ENCODE assay signal across 8 mouse cellular contexts in the genomic region with DNA sequence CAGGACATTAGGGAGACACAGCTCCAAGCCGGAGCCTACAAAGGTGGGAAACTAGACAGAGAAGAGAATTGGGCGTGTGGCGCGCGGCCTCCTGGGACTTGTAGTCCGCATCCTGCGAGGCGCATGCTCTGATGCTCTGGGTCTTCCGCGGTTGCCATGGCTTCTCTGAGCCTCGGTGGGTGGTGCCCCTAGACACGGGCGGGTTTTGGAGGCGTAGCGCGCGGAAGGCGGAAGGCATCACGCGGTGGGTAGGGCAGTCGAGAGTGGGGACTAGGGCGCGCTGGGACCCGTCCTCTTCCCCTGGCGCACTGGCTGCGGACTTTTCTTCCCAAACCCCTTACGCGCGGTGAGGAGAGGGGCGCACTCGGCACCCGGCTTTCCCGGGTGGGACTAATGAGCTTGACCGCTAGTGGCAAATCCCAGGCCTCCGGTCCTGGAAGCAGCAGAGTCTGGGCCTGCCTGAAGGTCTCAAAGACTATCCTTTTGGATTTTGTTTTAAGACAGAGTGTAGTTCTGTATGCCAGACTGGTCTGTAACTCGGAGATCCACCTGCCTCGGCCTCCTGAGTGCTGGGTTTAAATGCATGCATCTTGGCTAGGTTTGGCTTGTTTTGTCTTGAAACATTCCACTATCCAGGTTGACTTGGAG. TPM values are rescaled to one million over a fixed set of nuclear protein-coding genes. Genes with fewer than 3 reads are reported as not detected.
DNase-seq lines count a peak whose midpoint lies in the region; ATAC-seq and TF ChIP-seq lines count a peak whose summit lies in the region.

Lsm10 (plus strand) TSS at position 160 of the 648 bp plus-strand sequence.

- ATAC-seq in CD4-positive, CD25-positive, alpha-beta regulatory T cell, adult 4 months: peak; percentile 100
- peak; percentile 99 for ATAC-seq in heart, embryonic 15.5 days (replicated peaks; ENCODE audit: insufficient number of reproducible peaks, insufficient read depth, low FRiP score, low read depth)
- peak; percentile 98 for ATAC-seq in liver, embryonic 14.5 days (ENCODE audit: insufficient read depth)
- ATAC-seq in neural tube, embryonic 11.5 days (ENCODE audit: insufficient read depth, low FRiP score, low TSS enrichment): peak; percentile 95
- ATAC-seq in stomach, postnatal 0 days (ENCODE audit: low FRiP score, low TSS enrichment): peak; percentile 98

- H3K9me3 ChIP-seq in forebrain, embryonic 10.5 days: no peaks in the 10 kb centered on the region
- no peaks in the 10 kb centered on the region for H3K9me3 ChIP-seq in heart, embryonic 15.5 days (replicated peaks)
- no peaks in the 10 kb centered on the region for H3K9me3 ChIP-seq in liver, embryonic 14.5 days (ENCODE audit: control insufficient read depth, low read length)
- H3K9me3 ChIP-seq in neural tube, embryonic 11.5 days (ENCODE audit: control insufficient read depth, low read length): no peaks in the 10 kb centered on the region
- no peaks in the 10 kb centered on the region for H3K9me3 ChIP-seq in stomach, postnatal 0 days (ENCODE audit: control insufficient read depth, low read length)

- peak within 1 kb of the TSS; percentile 70 for H3K4me2 ChIP-seq in heart, embryonic 15.5 days
- H3K4me2 ChIP-seq in liver, embryonic 14.5 days (ENCODE audit: low read depth): peak within 1 kb of the TSS; percentile 91
- H3K4me2 ChIP-seq in neural tube, embryonic 11.5 days (ENCODE audit: low read depth): peak within 1 kb of the TSS; percentile 67
- peak within 1 kb of the TSS; percentile 63 for H3K4me2 ChIP-seq in stomach, postnatal 0 days (replicated peaks; ENCODE audit: low read depth)

- peaks cover 21% of the 10 kb centered on the region for H3K4me1 ChIP-seq in forebrain, embryonic 10.5 days
- H3K4me1 ChIP-seq in heart, embryonic 15.5 days (replicated peaks): peaks cover 39% of the 10 kb centered on the region
- H3K4me1 ChIP-seq in liver, embryonic 14.5 days (replicated peaks; ENCODE audit: control insufficient read depth in 2 of 2, insufficient read depth in 2 of 2, low read length in 1 of 2): peaks cover 26 to 34% of the 10 kb centered on the region in 2 experiments
- H3K4me1 ChIP-seq in neural tube, embryonic 11.5 days (ENCODE audit: control insufficient read depth, insufficient read depth, low read length): no peaks in the 10 kb centered on the region
- 0 out of 2 replicates have a peak, but pooled peaks cover 3% of the 10 kb centered on the region for H3K4me1 ChIP-seq in stomach, postnatal 0 days (replicated peaks; ENCODE audit: control insufficient read depth, insufficient read depth)

- no peaks in the 10 kb centered on the region for H3K27me3 ChIP-seq in forebrain, embryonic 10.5 days (ENCODE audit: poor library complexity, severe bottlenecking)
- H3K27me3 ChIP-seq in heart, embryonic 15.5 days: no peaks in the 10 kb centered on the region
- H3K27me3 ChIP-seq in liver, embryonic 14.5 days (ENCODE audit: control insufficient read depth, insufficient read depth, low read length): no peaks in the 10 kb centered on the region
- no peaks in the 10 kb centered on the region for H3K27me3 ChIP-seq in neural tube, embryonic 11.5 days (ENCODE audit: control insufficient read depth, insufficient read depth, low read length)
- no peaks in the 10 kb centered on the region for H3K27me3 ChIP-seq in stomach, postnatal 0 days (ENCODE audit: control insufficient read depth, insufficient read depth, low read length)

- peak; percentile 85 for DNase-seq in c-Kit-negative CD71-positive TER-119-positive erythroid progenitor cells, embryonic 14.5 days (ENCODE audit: low read depth, low spot score)
- DNase-seq in forebrain, embryonic 10.5 days (ENCODE audit: extremely low spot score, low spot score): peak; percentile 97
- DNase-seq in kidney, postnatal 25 days: peak; percentile 97 to 98
- DNase-seq in liver, embryonic 14.5 days (ENCODE audit: low read depth in 3 of 3, low spot score in 3 of 3): peak; percentile 92 to 94 (median 93)
- DNase-seq in neural tube, embryonic 11.5 days (ENCODE audit: low spot score): peak; percentile 95
- peak; percentile 95 for DNase-seq in stomach, postnatal 0 days (ENCODE audit: low spot score)

- peaks cover 32% of the 10 kb centered on the region for H3K36me3 ChIP-seq in forebrain, embryonic 10.5 days (replicated peaks)
- H3K36me3 ChIP-seq in heart, embryonic 15.5 days: 0 out of 2 replicates have a peak, but pooled peaks cover 3% of the 10 kb centered on the region
- H3K36me3 ChIP-seq in liver, embryonic 14.5 days (replicated peaks; ENCODE audit: control insufficient read depth, insufficient read depth, low read depth): peaks cover 3% of the 10 kb centered on the region
- no peaks in the 10 kb centered on the region for H3K36me3 ChIP-seq in neural tube, embryonic 11.5 days (ENCODE audit: control insufficient read depth, insufficient read depth, low read length)
- H3K36me3 ChIP-seq in stomach, postnatal 0 days (ENCODE audit: control insufficient read depth, insufficient read depth, low read length): no peaks in the 10 kb centered on the region

- TF ChIP-seq EP300 in liver, embryonic 14.5 days (IDR thresholded peaks at IDR 0.05; ENCODE audit: low read depth): no peak
- TF ChIP-seq EP300 in stomach, postnatal 0 days (optimal IDR thresholded peaks at IDR 0.05): no peak

- peak within 1 kb of the TSS; percentile 93 for H3K27ac ChIP-seq in forebrain, embryonic 10.5 days
- H3K27ac ChIP-seq in heart, embryonic 15.5 days: peak within 1 kb of the TSS; percentile 82
- H3K27ac ChIP-seq in liver, embryonic 14.5 days: peak within 1 kb of the TSS; percentile 64
- H3K27ac ChIP-seq in neural tube, embryonic 11.5 days (ENCODE audit: low read depth, low read length): no peak within 1 kb of the TSS
- H3K27ac ChIP-seq in stomach, postnatal 0 days (replicated peaks): peak within 1 kb of the TSS; percentile 80

- 4% methylated on average over 37 of the region's 37 CpGs for WGBS in forebrain, embryonic 10.5 days
- 2% methylated on average over 37 of the region's 37 CpGs for WGBS in heart, embryonic 15.5 days
- WGBS in liver, embryonic 14.5 days (ENCODE audit: insufficient replicate concordance): 2% methylated on average over 36 of the region's 37 CpGs
- WGBS in neural tube, embryonic 11.5 days: 4% methylated on average over 36 of the region's 37 CpGs
- 2% methylated on average over 35 of the region's 37 CpGs for WGBS in stomach, postnatal 0 days

- H3K4me3 ChIP-seq in forebrain, embryonic 10.5 days: peak within 1 kb of the TSS; percentile 74
- H3K4me3 ChIP-seq in heart, embryonic 15.5 days: peak within 1 kb of the TSS; percentile 71
- peak within 1 kb of the TSS; percentile 74 to 83 for H3K4me3 ChIP-seq in liver, embryonic 14.5 days (ENCODE audit: insufficient read depth in 1 of 2, low read depth in 2 of 2, low read length in 2 of 2)
- peak within 1 kb of the TSS; percentile 54 for H3K4me3 ChIP-seq in neural tube, embryonic 11.5 days (ENCODE audit: low read depth, low read length)
- peak within 1 kb of the TSS; percentile 62 for H3K4me3 ChIP-seq in stomach, postnatal 0 days (ENCODE audit: low read depth, low read length)

- peak within 1 kb of the TSS; percentile 75 for H3K9ac ChIP-seq in heart, embryonic 15.5 days
- H3K9ac ChIP-seq in liver, embryonic 14.5 days (replicated peaks): peak within 1 kb of the TSS; percentile 82
- H3K9ac ChIP-seq in neural tube, embryonic 11.5 days (ENCODE audit: low read length): peak within 1 kb of the TSS; percentile 70
- H3K9ac ChIP-seq in stomach, postnatal 0 days (ENCODE audit: low read length): peak within 1 kb of the TSS; percentile 75

- 0 out of 2 replicates have a peak, but pooled peaks have one; percentile 12 for TF ChIP-seq CTCF in liver, embryonic 14.5 days (IDR thresholded peaks at IDR 0.05; ENCODE audit: low read depth)
- no peak for TF ChIP-seq CTCF in stomach, postnatal 0 days (IDR thresholded peaks at IDR 0.05; ENCODE audit: low read depth)

RNA-seq across cellular contexts. Expression of gene Lsm10, which starts in this region (rescaled TPM):
- polyA plus RNA-seq in CD4-positive, CD25-positive, alpha-beta regulatory T cell, adult 4 months (2017; shearing (Covaris generic)): 10 to 100 TPM; 68.6 to 76.0 TPM
- polyA plus RNA-seq in forebrain, embryonic 10.5 days (2016; fragmentation: Nextera tagmentation; extraction: Ambion mirVana): 53.7 and 55.1 TPM in 2 replicates
- 42.2 and 43.2 TPM in 2 replicates for polyA plus RNA-seq in heart, embryonic 15.5 days (2015; fragmentation: Nextera tagmentation; extraction: Ambion mirVana)
- polyA plus RNA-seq in liver, embryonic 14.5 days (2012; rRNA removed): 20.1 and 20.3 TPM in 2 replicates
- 24.4 and 25.9 TPM in 2 replicates for polyA plus RNA-seq in liver, embryonic 14.5 days (2014; fragmentation: Nextera tagmentation; extraction: Ambion mirVana)
- polyA plus RNA-seq in neural tube, embryonic 11.5 days (2014; fragmentation: Nextera tagmentation; extraction: Ambion mirVana): 39.5 and 42.6 TPM in 2 replicates
- polyA plus RNA-seq in stomach, postnatal 0 days (2015; fragmentation: Nextera tagmentation; extraction: Ambion mirVana): 41.8 and 46.5 TPM in 2 replicates
